Comparison of ENCODE assay signal across 8 mouse cellular contexts in genomic region chr4:135963457-135964193, GRCm38 (mm10). TPM values are rescaled to one million over a fixed set of nuclear protein-coding genes. Genes with fewer than 3 reads are reported as not detected.
DNase-seq lines count a peak whose midpoint lies in the region; ATAC-seq lines count a peak whose summit lies in the region.

Gene Gale, plus strand, starts transcription at chr4:135963727.

- peak within 1 kb of the TSS; percentile 72 for H3K4me3 ChIP-seq in hindbrain, embryonic 14.5 days (replicated peaks; ENCODE audit: low read length)
- peak within 1 kb of the TSS; percentile 88 for H3K4me3 ChIP-seq in macrophage (ENCODE audit: inconsistent target)

- no peaks in the 10 kb centered on the region for H3K79me2 ChIP-seq in macrophage (ENCODE audit: inconsistent target)

- peak; percentile 96 for DNase-seq in T-cell, adult 2 months (ENCODE audit: low spot score)
- DNase-seq in cerebellum, postnatal 25 days: peak; percentile 97 to 99
- peak; percentile 81 to 93 for DNase-seq in frontal cortex, postnatal 25 days (ENCODE audit: low spot score in 2 of 2)
- peak; percentile 95 for DNase-seq in hindbrain, embryonic 14.5 days (ENCODE audit: low spot score)
- DNase-seq in left cerebral cortex, adult 18-20 months (ENCODE audit: low spot score in 2 of 2): peak; percentile 96 to 97
- DNase-seq in right cerebral cortex, adult 18-20 months: peak; percentile 96
- DNase-seq in urinary bladder, postnatal 10 days (ENCODE audit: low spot score): peak; percentile 82

- H3K4me2 ChIP-seq in hindbrain, embryonic 14.5 days (replicated peaks): peak within 1 kb of the TSS; percentile 92

- H3K4me1 ChIP-seq in hindbrain, embryonic 14.5 days (replicated peaks; ENCODE audit: control insufficient read depth, insufficient read depth, low read length): peaks cover 17% of the 10 kb centered on the region

- peaks cover 45% of the 10 kb centered on the region for H3K36me3 ChIP-seq in hindbrain, embryonic 14.5 days (replicated peaks; ENCODE audit: control insufficient read depth, insufficient read depth)
- H3K36me3 ChIP-seq in macrophage (ENCODE audit: inconsistent target): peaks cover 32% of the 10 kb centered on the region

- no peaks in the 10 kb centered on the region for H3K27me3 ChIP-seq in hindbrain, embryonic 14.5 days (ENCODE audit: control insufficient read depth, insufficient read depth, low read length)

- H3K9me3 ChIP-seq in hindbrain, embryonic 14.5 days (ENCODE audit: control insufficient read depth, low read length): no peaks in the 10 kb centered on the region

- peak within 1 kb of the TSS; percentile 94 for H3K27ac ChIP-seq in hindbrain, embryonic 14.5 days
- peak within 1 kb of the TSS; percentile 84 for H3K27ac ChIP-seq in macrophage

- WGBS in hindbrain, embryonic 14.5 days: under 1% methylated on average over 55 of the region's 56 CpGs
- WGBS in macrophage (ENCODE audit: missing documents): under 1% methylated on average over 55 of the region's 56 CpGs

- ATAC-seq in hindbrain, embryonic 14.5 days (ENCODE audit: low FRiP score): peak; percentile 92

- H3K9ac ChIP-seq in hindbrain, embryonic 14.5 days: peak within 1 kb of the TSS; percentile 91

RNA-seq across cellular contexts. Expression of gene Gale, which starts in this region (rescaled TPM):
- polyA plus RNA-seq in hindbrain, embryonic 14.5 days (2014; fragmentation: Nextera tagmentation; extraction: Ambion mirVana): 41.9 and 42.9 TPM in 2 replicates
- 10 to 100 TPM; 25.0 to 28.0 TPM for total RNA-seq in left cerebral cortex, adult 18-20 months (2021)
- total RNA-seq in macrophage (2018; cell fraction: chromatin; rRNA removed): 10 to 100 TPM in 14 of 26 experiments, 1 to 10 TPM in 12; 3.2 to 21.6 (median 10.5) TPM
- total RNA-seq in macrophage (2018; cell fraction: cytosol; rRNA removed): 1 to 10 TPM; 4.3 to 8.2 (median 6.9) TPM
- total RNA-seq in macrophage (2018; cell fraction: nucleus; rRNA removed): 10 to 100 TPM in 7 of 26 experiments, 1 to 10 TPM in 19; 3.3 to 23.2 (median 7.9) TPM
- polyA plus RNA-seq in macrophage (2018): 3.5 to 12.3 TPM (median 7.7 TPM) in 3 replicates

Comparison
In these comparisons a context has a peak if more than half of its experiments do, and no peak if none do; other contexts are left out.
1. Peak in every context shown above with its lines: DNase-seq, ATAC-seq, H3K4me3 ChIP-seq and H3K27ac ChIP-seq.